Mouse (Mus musculus) lung, postnatal 0 days (tissue): ENCODE measurements around the gene Abcb8.
A peak's percentile ranks its signal among the peaks of the same experiment; 100 is the strongest.

Experiments
- CTCF ChIP-seq: IDR thresholded peaks from 2 replicates; pipeline ENCODE4 v1.5.1; 2016; ENCODE audit warnings: antibody characterized with exemption, mild to moderate bottlenecking
- EP300 ChIP-seq: IDR thresholded peaks from 2 replicates; pipeline ENCODE4 v1.6.1; 2016; ENCODE audit warnings: antibody characterized with exemption, mild to moderate bottlenecking, control low read depth

DNA sequence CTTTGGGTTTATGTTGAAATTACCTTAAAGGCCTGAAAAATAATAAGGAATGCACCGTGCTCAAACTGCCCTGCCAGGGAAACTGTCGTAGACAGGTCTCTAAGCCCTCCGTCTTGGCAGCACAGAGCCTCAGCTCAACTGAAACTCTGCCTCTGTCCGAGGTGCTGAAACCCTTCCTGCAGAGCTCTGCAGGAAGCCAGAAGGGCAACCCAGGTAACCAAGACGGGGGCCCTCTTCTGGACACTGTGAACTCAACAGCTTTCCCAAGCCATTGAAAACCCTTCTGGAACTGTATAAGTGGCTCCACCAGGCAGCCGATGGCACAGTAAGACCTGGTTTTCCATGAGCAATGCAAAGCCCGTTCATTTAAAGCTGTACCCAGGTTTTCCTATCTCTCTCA lies 36.0 kb upstream of the Abcb8 start:
- TF ChIP-seq CTCF (peak; percentile 79), EP300 (no peak)
